Mouse (Mus musculus) cerebral cortex, adult 2 months (tissue): ENCODE data around the gene Ascl3.

ENCODE experiments used
- WGBS: fragments of 180-500 bp; shearing (Covaris S2); methylation state at CpG from one replicate; pipeline ENCODE4 v1.1.7; 2018; 5-methylcytosine and 5-hydroxymethylcytosine counted together

Ascl3 gene

DNA sequence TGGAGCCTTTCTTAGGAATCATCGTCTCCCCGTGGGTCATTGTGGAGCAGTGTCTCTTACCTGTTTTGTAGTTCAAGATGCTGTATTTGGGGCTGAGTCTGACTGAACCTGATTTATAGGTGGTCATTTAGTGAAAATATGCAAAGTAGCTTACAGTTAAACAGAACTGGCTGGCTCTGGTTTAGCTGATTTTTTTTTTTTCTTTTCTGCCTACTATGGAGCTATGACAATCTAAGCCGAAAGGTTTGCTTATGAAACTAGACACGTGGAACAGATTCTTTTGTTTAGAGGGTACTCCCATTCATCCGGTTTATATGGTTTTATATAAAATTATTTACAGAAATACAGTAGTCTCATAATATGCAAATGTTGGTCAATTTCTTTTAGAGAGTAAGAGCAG lies at the start of gene Ascl3:
Gene Ascl3 (minus strand): TSS at position 101 of the 400 bp plus-strand sequence.
- WGBS: 93% methylated on average over 5 of the region's 5 CpGs

DNA sequence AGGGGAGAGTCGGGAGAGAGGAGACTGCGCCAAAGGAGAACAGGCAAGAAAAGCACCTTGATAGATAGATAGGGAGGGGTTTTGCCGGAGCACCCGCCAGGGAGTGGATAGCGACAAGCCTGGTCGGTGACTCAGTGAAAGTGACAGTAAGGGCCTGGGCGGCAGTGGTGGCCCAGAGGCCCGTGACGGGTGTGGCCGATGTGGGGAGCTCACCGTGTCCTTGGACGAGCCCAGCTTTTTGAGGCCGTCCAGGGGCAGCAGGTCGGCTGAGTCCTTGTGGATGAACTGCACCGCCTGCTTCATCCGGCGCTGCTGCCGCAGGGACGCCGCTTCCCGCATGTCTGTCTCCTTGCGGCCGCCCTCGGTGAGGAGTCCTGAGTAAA lies 49.6 kb upstream of the Ascl3 start:
- WGBS: 1% methylated on average over 24 of the region's 24 CpGs

DNA sequence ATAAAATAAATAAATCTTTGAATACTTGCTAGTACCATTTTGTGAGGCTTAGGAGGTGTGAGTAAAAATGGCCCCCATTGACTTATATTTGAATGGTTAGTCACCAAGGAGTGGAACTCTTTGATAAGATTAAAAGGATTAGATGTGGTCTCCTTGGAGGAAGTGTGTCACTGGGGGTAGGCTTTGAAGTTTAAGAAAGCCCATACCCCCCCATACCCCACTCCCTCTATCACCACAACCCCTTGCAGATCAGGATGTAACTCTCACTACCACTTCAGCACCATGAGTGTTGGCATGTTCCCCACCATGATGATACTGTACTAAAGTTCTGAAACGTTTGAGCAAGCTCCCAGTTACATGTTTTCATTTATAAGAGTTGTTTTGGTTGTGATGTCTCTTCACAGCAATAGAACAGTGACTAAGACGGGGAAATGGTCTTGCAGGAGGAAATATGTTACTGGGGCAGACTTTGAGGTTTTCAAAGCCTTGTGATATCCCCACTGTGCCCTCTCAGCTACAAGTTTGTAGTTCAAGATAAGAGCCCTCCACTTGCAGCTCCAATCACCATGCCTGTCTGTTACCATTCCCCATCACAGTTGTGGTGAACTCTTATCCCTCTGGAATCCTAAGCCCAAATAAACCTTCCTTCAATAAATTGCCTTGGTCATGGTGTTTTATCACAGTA lies 37.3 kb upstream of the Ascl3 start:
- WGBS: 58% methylated on average over 2 of the region's 2 CpGs

DNA sequence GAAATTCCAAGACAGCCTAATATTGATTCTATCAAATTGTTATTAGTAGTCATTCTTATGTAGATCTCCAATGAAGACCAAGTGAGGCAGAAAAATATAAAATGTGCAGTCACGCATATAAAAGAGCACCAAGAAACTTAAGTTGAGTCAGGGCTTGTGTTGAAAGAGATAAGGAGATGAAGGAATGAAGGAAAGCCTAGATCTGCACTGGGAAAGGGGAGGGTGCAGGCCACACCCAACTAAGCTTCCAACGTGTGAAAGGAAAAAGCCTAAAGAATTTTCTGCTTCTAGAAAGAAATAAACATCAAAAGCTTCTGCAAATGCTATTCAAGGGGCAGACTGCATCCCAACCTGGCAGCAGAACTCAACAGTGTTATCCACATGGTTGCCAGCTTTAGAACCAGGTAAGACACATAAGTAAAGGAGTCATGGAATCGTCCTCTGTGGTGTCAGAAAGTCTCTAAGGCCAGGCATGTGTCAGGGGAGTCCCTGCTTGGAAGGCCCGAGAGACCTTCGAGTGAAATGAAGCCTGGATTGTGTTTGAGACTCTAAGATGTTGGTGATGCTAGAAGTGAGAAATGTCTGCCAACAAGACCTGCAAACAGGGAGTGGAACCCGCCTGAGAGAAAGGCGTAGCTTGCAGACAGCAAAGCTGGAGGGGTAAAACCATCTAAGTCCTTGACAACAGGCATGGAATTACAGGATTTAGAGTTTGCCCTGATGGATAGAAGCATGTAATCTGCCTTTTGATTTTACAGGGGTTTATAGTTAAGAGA lies 36.2 kb upstream of the Ascl3 start:
- WGBS: 89% methylated on average over 7 of the region's 7 CpGs

DNA sequence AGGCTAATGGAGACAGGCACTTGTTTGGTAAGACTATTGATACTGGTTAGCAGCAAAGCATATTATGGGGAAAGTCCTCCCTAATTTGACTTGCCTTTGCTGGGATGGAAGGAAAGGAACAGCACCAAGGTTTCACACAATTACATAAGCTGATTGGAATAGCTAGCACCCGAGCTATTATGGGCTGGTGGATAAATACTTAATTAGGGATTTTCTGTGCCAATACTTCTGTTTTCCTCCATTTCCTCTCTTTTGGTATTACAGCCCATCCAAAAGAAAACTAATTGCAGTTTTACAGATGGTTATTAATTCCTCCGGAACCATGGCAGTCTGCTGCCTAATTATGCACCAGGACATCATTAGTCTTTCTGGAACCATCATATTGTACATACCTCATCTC lies 32.5 kb upstream of the Ascl3 start:
- WGBS: 56% methylated on average over 2 of the region's 2 CpGs

DNA sequence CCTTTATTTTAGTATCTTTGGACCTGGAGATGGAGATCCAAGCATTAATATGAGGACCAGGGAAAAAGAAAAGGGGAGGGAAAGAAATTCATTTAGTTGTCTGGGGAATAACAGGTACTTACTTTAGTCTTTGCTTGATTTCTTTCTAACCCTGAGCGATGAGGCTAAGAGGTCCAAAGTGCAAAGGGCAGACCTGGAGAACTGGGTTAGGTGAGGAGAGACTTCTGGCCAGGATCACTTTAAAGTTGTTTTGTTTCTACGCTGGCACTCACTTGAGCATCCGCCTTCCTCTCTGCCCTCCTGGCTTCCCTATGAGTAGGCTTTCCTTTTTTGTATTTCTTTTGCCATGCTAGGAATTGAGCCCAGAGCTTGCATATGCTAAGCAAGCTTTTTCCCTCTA lies 24.8 kb upstream of the Ascl3 start:
- WGBS: 87% methylated on average over 3 of the region's 3 CpGs

DNA sequence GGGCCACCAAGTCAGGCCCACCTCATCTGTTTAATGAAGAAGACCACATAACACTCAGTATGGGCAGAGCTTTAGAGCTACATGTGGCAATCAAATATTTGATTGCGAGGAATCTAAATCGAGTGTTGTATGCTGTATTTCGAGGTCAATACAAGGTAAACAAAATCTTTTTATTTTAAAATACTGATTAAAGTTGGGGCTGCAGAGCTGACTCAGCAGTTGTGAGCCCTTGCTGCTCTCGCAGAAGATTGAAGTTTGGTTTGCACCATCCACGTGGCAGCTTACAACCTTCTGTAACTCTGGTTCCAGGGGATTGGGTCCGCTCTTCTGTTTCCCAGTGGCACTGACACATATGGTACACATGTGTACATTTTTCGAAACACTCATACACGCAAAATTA lies 22.5 kb upstream of the Ascl3 start:
- 86% methylated on average over 8 of the region's 8 CpGs for WGBS

DNA sequence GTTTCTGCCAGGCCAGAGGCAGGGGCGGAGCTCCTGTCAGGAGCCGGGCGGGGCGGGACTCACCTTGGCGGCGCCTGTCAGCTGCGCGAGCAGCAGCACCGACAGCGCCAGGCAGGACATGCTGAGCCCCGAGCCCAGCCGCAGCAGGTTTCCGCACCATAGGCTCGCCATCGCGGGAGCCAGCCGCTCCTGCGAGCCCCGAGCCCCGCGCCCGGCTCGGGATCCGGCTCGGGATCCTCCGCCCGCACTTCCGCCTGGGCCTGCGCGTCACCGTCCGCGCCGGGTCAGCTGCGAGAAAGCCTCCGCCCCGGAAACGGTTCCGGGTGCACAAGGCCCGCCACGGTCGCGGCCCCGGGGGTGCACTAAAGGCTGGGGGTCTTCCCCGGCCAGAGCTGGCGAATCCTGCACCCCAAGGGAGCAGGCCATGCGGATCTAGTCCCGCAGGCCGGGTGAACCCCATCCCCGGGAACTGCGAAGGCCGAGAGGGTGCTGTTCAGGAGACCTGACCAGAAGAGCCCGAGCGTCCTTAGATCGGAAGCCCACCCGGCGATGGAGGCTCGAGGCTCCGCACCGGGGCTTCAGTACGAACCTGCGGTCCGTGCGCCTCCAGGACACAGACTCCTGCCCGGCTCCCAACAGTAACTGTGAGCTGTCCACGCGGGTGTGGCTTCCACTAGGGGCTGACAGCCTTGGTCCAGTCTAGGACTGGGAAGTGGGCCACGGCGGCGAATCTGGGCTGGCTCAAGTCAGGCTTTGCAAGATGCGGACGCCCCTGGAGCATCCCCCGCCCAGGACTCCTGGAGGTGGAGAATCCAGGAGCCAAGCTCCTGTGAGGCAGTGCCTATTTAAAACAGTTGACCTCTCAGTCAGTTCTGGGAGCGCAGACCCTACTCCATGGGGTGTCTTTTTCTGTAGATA lies 20.7 kb upstream of the Ascl3 start, which contains the start of gene Tmem9b:
Gene Tmem9b (minus strand): TSS at position 868 of the 918 bp plus-strand sequence.
- under 1% methylated on average over 74 of the region's 74 CpGs for WGBS

DNA sequence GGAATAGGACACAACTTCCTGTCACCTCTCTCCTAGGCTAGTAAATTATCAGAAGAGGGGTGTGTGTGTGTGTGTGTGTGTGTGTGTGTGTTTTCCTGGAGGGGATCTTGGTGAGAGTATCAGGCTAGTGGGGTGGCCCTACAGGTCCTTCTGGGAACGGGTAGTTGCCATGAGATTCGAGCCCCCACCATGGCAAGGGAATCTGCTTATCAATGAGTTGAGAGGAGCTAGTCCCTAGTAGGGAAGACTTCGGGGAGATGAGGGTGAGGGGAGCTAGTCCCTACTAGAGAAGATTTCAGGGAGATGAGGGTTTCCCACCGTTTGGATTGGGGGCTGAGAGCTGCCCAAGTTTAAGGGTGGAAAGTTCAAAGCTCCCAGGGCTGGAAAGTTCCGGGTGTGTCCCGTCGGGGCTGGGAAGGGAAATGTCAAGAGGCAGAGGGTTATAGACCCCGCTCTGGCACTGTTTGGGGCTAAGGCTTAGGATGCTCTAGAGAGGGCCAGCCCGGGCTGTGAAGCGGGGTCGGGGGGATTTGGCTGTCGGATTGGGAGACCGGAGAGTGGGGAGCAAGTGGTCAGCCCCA lies 20.0 kb upstream of the Ascl3 start:
- 2% methylated on average over 13 of the region's 13 CpGs for WGBS

DNA sequence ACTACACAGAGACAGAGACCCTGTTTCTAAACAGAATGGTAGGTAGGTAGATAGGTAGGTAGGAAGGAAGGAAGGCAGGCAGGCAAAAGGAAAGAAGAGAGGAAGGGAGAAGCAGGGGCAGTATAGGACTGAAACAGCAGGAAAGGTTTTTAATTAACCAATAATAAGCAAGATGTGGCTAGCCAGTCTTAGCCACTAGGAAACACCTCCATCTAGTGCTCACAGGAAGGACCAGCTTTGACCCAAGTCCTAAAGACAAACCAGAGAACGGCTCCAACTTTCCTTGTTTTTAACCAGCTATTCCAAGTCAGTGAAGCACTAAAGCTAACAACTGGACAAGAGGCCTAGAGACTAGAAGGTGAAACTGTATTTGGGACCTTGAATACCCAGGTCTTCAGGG lies 16.2 kb upstream of the Ascl3 start:
- WGBS: 43% methylated on average over 1 of the region's 1 CpGs

DNA sequence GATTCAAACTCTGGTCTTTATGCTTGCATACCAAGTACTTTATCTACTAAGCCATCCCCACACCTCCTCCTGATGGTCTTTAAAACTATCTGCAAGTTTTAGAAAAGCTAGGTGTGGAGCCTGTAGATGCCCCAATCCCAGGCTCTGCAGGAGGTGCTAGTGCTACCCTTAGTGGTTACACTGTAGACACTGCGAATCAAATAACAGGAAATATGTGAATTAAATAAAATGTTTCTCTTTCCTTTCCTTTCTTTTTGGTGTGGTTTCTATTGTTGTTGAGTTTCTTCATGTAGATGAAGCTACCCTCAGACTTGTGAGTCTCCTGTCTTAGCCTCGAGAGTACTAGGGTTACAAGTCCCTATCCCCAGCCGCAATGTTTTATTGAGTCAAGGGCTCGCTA lies 10.2 kb upstream of the Ascl3 start:
- 93% methylated on average over 4 of the region's 4 CpGs for WGBS

DNA sequence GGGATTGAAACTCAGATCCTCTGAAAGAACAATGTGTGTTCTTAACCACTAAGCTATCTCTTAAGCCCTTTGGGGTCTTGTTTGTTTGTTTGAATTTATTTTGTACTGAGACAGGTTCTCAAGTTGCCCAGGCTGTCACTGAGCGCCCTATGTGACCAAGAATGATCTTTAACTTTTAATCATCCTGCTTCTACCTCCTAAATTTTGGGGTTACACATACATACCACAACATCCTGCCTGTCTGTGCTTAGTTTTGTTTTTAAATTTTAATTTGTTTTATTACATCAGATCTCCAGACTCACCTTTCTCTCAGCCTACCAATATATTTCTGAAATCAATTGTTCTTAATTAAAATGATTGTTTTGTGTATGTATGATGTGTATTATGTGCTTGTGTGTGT lies 9.5 kb upstream of the Ascl3 start:
- 97% methylated on average over 1 of the region's 1 CpGs for WGBS

DNA sequence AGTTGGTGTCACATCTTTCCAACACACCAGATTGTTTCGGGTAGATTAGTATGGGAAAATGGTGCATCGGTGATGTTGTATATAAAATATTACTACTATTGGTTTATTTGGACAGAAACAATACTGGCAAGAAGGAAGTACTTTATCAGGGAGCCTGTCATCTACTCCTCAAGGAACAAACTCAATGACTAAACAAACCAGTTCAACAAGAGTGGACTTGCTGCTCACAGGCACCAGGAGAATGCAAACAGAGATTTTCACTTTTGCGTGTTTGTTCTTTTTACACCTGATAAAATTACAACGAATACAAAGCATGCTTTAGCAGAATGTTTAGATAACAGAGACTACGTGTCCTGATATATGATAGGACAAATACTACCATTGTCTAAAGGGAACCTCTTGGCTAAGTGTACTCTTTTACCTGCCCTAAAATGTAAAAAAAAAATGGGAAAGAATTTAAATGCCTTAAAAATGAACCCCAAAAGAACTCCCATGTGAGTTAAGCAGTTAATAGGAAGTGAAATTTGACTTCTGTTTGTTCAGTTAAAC lies 8.4 kb upstream of the Ascl3 start:
- 92% methylated on average over 5 of the region's 5 CpGs for WGBS

DNA sequence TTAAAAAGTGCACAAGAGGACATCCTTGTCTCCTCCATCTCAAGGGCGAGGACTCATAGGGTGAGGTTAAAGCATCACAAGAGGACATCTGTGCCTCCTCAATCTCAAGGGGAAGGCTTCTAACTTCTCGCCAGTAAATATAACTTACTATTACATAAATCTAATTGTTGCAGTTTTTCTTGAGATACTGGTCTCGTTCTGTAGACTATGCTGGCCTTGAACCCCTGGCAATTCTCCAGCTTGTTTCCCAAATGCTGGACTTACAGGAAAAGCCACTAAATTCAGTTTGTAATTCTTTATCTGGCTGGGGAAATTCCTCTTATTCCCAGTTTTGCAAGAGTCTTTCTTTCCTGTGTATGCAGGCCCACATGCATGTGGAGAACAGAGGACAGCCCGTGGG lies 3.3 kb upstream of the Ascl3 start:
- WGBS: 90% methylated on average over 4 of the region's 4 CpGs

DNA sequence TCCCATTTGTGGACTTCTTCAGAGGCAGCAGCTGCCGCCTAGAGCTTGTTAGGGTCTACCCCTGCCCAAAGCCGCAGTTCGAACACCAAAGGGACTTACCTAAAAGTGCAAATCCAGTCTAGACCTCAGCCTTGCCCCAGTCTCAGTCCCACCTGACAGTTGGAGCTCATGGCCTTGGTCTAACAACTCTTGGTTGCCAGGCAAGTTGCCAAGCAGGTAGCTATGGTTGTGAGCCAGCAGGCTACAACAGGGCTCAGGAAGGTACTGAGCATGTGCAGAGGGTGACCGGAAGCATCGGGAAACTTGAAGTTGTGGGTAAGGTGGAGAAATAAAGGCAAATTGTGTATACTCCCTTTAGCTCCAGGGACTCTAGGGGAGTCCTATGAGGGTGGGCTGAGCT lies 7.8 kb downstream of the Ascl3 start, which contains the start of gene BC051019:
Gene BC051019 (minus strand): TSS at position 154 of the 400 bp plus-strand sequence.
- WGBS: 94% methylated on average over 5 of the region's 5 CpGs

DNA sequence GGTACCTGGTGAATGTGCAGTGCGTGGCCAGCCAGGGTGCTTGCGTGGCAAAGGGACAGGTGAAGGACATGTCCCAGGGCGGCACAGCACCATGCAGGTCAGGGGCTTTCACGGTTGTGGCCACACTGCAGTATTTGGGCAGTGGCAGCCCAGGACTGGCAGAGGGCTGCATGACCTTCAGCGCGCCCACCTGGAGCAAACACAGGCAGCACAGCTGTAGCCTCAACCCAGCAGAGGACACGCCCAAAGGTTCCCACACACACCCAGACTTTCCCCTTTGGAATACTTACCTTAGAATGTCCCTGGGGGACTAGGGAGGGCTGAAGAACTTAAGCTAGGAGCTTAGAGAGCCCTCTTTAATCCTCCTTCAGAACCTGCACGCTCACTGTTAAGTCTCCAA lies 8.4 kb downstream of the Ascl3 start:
- 97% methylated on average over 8 of the region's 8 CpGs for WGBS

DNA sequence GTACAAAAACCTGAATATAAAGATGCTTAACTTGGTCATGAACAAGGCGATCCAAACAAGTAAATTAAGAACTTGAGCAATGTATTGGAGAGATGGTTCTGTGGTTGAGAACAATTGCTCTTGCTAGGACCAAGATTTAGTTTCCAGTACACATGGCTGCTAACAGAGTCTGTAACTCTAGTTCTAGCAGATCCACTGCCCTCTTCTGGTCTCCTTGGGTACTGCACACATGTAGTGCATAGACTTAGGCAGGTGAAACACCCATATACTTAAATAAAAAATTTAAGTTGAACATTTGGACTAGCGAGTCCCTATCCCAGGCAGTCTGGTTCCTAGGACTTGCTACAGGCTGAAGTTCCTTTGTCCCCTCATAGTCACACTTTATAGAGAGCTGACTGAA lies 8.9 kb downstream of the Ascl3 start:
- 94% methylated on average over 2 of the region's 2 CpGs for WGBS

DNA sequence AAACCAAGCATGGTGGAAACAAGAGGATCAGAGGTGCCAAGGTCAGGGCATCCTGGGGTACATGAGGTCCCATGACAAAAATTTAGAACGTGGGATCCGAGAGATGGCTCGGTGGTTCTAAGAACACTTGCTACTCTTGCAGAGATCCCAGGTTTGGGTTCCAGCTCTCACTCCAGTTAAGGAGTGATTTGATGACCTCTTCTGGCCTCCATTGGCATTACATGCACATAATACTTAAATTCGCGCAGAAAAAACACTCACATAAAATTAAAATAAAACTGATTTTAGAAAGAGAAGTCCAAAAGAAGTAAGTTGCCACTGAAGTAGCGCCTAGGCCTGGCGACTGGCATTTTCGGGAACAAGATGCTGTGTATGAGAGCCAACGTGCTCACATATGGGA lies 12.2 kb downstream of the Ascl3 start:
- WGBS: 29% methylated on average over 9 of the region's 9 CpGs

DNA sequence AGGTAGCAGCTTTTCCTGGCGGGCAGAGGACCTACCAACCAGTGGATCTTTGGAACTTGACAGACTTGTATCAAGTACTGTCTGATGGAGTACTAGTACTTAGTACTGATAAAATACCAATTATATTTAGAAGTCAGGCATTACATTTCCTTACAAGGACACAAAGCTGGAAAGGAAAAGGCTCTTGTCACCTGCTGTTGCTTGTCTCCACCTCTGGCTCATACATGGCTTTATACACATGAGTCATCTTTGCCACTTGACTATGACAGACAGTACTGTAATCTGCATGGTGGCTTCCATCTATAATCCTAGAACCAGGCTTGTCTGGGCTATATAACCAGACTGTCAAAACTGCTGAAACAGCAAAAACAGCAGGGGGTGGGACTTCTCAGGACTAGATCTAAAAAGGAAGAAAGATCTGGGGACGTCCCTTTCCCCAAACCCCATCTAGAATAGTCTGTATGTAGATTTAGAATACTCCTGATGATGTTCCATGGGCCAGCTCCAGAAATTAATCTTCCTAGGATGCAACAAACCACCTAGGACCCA lies 18.0 kb downstream of the Ascl3 start:
- 91% methylated on average over 2 of the region's 2 CpGs for WGBS

DNA sequence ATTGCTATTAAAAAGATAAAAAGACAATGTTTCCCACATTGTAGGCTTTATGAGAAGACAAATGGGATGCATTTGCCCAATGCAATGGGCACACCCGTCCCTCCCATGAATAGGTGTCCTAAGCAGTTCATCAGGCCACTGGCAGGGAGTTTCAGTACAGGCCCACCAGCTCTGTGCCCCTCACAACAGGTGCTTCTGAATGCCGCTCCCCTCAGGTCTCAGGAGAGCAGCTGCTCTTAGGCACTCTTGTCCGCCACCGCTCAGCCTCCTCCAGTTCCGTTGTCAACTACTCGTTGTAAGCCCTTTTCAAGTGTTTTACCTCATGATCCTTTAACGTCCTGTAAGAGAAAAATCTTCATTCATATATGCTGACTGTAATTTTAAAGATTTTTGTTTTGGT lies 19.3 kb downstream of the Ascl3 start:
- 94% methylated on average over 7 of the region's 7 CpGs for WGBS

DNA sequence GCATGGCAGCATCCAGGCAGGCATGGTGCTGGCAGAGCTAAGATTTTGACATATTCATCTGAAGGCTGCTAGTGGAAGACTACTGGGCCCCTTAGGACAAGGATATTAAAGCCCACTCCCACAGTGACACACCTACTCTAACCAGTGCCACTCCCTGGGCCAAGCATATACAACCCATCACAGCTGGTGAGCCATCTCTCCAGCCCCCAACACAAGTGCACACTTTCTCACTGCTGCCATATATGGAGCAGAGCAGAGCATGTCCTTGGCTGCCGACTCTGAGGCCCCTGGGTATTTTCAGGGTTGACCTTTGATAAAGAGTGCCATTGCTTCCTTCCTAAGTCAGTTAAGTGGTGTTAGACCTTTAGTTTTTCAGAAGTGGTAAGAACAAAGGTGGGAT lies 21.5 kb downstream of the Ascl3 start:
- WGBS: 84% methylated on average over 1 of the region's 1 CpGs
